Mouse (Mus musculus) hindbrain, embryonic 12.5 days (tissue): ENCODE results near the gene Cep170. TPM values are rescaled to one million over a fixed set of nuclear protein-coding genes. Genes with fewer than 3 reads are reported as not detected.
"Not testable (repeated sequence)": the region's sequence is repeated elsewhere in the genome, so short reads cannot be mapped to it uniquely, and the experiment has no call there.

Experiments used
- ATAC-seq: fragments of 200-750 bp; cut with Nextera tagmentation; 2 replicates; pipeline ENCODE4 v1.8.0; 2017; ENCODE audit warnings: moderate TSS enrichment; ENCODE audit not compliant: low FRiP score
- H3K27ac ChIP-seq: fragments of 300-500 bp; sonication (generic); 2 replicates; pipeline ENCODE4 v1.5.1; 2016; ENCODE audit warnings: mild to moderate bottlenecking
- H3K27me3 ChIP-seq: fragments of 300-500 bp; sonication (generic); 2 replicates; pipeline ENCODE4 v1.6.1; 2016; ENCODE audit warnings: mild to moderate bottlenecking
- H3K36me3 ChIP-seq: fragments of 300-500 bp; sonication (generic); 2 replicates; pipeline ENCODE4 v1.6.1; 2016; ENCODE audit warnings: mild to moderate bottlenecking
- H3K4me1 ChIP-seq: fragments of 300-500 bp; sonication (generic); 2 replicates; pipeline ENCODE4 v1.6.1; 2016
- H3K4me2 ChIP-seq: fragments of 300-500 bp; sonication (generic); replicated peaks from 2 replicates; pipeline ENCODE4 v1.6.1; 2016; ENCODE audit warnings: mild to moderate bottlenecking
- H3K4me3 ChIP-seq: fragments of 300-500 bp; sonication (generic); 2 replicates; pipeline ENCODE4 v1.5.1; 2016; ENCODE audit warnings: mild to moderate bottlenecking
- H3K9ac ChIP-seq: fragments of 300-500 bp; sonication (generic); 2 replicates; pipeline ENCODE4 v1.6.1; 2016; ENCODE audit warnings: mild to moderate bottlenecking, moderate library complexity
- H3K9me3 ChIP-seq: fragments of 300-500 bp; sonication (generic); replicated peaks from 2 replicates; pipeline ENCODE4 v1.6.1; 2016; ENCODE audit warnings: mild to moderate bottlenecking
- WGBS: fragments of 180-500 bp; shearing (Covaris S2); methylation state at CpG from one replicate; pipeline ENCODE4 v1.1.7; 2016; 5-methylcytosine and 5-hydroxymethylcytosine counted together
- polyA plus RNA-seq: library from polyadenylated mRNA; unstranded; fragments of >200 nt; fragmentation: Nextera tagmentation; extraction: Ambion mirVana; gene quantifications from 2 replicates; pipeline ENCODE4 v1.2.1, GENCODE M21; 2016

Cep170 gene
- 103 and 118 TPM in 2 replicates for polyA plus RNA-seq

DNA sequence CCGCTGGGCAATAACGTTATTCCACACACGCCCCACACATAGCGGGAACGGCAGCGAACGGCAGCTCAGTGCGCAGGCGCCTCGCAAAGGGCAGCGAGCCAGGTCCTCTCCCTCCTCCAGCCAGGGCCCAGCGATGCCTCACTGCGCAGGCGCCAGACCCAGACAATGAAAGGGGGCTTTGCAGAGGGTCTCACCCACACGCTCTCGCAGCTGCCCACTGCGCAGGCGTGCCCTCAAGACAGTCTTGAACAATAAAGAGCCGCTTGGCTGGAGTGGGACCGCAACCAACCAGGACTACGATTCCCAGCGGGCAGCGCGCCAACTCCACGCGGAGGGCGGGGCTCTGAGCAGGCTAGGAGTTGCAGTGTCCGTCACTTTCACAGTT is at the start of gene Cep170:
Gene Cep170, minus strand, starts transcription at position 32 of the 385 bp plus-strand sequence.
- Histone ChIP-seq H3K9ac (peak within 1 kb of the TSS; percentile 98), H3K4me2 (peak within 1 kb of the TSS; percentile 76), H3K27ac (peak within 1 kb of the TSS; percentile 100), H3K4me3 (peak within 1 kb of the TSS; percentile 88), H3K4me1 (peaks cover 16% of the 10 kb centered on the region), H3K27me3 (no peaks in the 10 kb centered on the region), H3K36me3 (no peaks in the 10 kb centered on the region), H3K9me3 (no peaks in the 10 kb centered on the region)
- under 1% methylated on average over 27 of the region's 28 CpGs for WGBS
- ATAC-seq: peak; percentile 97

GRCm38 (mm10) chr1:176861981-176862644 is 48.2 kb upstream of the Cep170 start:
- 62% methylated on average over 9 of the region's 9 CpGs for WGBS
- H3K36me3 ChIP-seq: no peaks in the 10 kb centered on the region
- no peak overlapping the region for H3K9ac ChIP-seq
- no peaks in the 10 kb centered on the region for H3K27me3 ChIP-seq
- H3K4me3 ChIP-seq: no peak overlapping the region
- no peak overlapping the region for H3K27ac ChIP-seq
- H3K4me2 ChIP-seq: no peak overlapping the region
- H3K4me1 ChIP-seq: no peaks in the 10 kb centered on the region
- peak; percentile 32; the same call in 1 of the 2 replicates for ATAC-seq
- H3K9me3 ChIP-seq: no peaks in the 10 kb centered on the region

DNA sequence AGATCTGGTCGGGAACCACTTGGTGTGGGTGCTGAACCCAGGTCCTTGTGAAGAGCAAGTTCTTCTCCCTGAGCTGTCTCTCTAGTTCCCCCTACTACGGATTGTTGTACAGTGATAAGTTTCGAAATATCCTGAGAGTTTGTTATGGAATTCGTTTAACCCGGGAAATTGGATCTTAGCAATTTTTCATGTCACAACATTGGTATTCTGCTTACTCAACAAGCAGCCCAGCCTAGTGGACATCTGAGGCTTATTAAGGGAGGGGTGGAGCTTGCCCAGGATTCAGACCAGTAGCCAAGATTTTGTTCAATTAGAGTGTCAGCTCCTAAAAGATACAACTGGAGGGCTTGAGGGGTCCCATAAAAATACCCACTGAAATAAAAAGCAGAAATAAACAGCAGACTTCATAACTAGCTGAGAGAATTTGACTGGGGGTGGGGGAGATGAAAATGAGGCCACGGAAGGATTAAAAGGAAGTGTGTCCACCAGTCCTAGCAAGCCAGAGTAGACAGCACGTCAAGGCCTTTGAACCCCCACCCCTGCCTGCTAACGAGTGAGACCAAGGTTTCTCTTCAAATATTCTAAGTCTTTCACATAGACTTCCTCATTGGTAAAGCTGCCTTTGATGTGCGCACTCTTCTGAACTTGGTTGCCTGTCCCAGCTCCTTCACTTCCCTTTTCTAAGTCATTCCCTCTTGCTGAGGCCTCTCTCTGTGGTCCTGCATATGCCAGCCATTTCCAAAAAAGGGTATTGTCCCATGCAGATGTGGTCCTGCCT is 39.1 kb upstream of the Cep170 start:
- no peak overlapping the region for H3K4me3 ChIP-seq
- WGBS: 89% methylated on average over 9 of the region's 9 CpGs

GRCm38 (mm10) chr1:176851401-176851800 is 37.5 kb upstream of the Cep170 start:
- Histone ChIP-seq H3K27me3 (no peaks in the 10 kb centered on the region), H3K9ac (no peak overlapping the region), H3K9me3 (0 out of 2 replicates have a peak, but pooled peaks cover 7% of the 10 kb centered on the region), H3K27ac (no peak overlapping the region), H3K4me3 (no peak overlapping the region), H3K36me3 (peaks cover 26% of the 10 kb centered on the region), H3K4me2 (no peak overlapping the region), H3K4me1 (no peaks in the 10 kb centered on the region)
- WGBS: 95% methylated on average over 7 of the region's 7 CpGs
- no peak for ATAC-seq

More for the DNA sequence above, 39.1 kb upstream of the Cep170 start:
- 0 out of 2 replicates have a peak, but pooled peaks cover 7% of the 10 kb centered on the region for H3K9me3 ChIP-seq
- peaks cover 26% of the 10 kb centered on the region for H3K36me3 ChIP-seq
- no peaks in the 10 kb centered on the region for H3K4me1 ChIP-seq
- no peak overlapping the region for H3K4me2 ChIP-seq
- no peak overlapping the region for H3K9ac ChIP-seq
- no peaks in the 10 kb centered on the region for H3K27me3 ChIP-seq
- ATAC-seq: no peak
- no peak overlapping the region for H3K27ac ChIP-seq

DNA sequence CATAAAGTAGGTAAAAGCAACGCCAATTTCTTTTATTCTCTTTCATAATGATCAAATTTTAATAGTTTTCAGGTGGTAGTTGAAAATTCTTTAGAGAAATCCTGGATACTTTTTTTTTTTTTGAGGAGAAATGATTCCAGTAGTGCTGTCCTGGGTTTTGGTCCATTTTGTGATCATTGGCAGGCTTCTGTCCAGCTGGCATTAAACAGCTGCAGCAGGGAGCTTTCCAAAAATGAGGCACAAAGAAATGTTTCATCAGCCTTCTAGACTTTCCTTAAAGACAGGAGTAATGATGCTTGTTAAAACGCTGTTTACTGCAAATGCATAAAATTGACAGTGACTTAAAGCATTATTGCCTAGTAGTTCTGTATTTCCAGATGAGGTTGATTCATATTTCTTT is 35.5 kb upstream of the Cep170 start:
- H3K9ac ChIP-seq: no peak overlapping the region
- 0 out of 2 replicates have a peak, but pooled peaks cover 7% of the 10 kb centered on the region for H3K9me3 ChIP-seq
- H3K27ac ChIP-seq: no peak overlapping the region
- no peaks in the 10 kb centered on the region for H3K27me3 ChIP-seq
- no peak overlapping the region for H3K4me2 ChIP-seq
- ATAC-seq: no peak
- no peaks in the 10 kb centered on the region for H3K4me1 ChIP-seq
- no peak overlapping the region for H3K4me3 ChIP-seq
- peaks cover 33% of the 10 kb centered on the region for H3K36me3 ChIP-seq
- WGBS: 92% methylated on average over 2 of the region's 2 CpGs

DNA sequence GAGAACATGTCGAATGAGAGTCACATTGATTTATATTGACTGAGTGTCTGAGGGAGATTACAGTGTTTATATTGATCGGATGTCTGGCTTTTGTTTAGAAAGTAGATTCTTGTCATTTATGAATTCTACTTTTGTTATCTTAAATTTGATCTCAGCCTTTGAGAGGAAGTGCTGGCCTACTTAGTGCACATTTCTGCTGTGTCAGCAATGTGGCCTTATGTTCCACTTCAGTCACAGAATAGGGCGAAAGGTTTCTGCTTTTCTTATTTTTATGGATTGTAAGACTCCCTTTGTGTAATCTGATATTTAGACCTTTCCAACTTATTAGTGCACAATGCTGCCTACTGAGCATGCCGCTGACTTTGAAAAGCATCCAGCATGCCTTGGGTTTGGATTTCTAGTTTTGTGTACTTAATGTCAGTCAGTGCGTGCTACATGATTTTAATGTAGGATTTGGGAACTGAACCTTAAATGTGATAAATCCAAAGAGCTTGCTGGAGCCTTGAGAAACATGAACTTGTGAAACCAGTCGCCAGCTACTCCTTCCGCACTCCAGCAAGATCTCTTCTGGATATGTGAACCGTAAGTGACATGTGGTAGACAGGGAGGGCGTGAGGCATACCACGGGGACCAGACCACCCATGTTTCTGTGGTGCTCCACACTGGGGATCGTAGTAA is 34.9 kb upstream of the Cep170 start:
- no peaks in the 10 kb centered on the region for H3K27me3 ChIP-seq
- 0 out of 2 replicates have a peak, but pooled peaks cover 7% of the 10 kb centered on the region for H3K9me3 ChIP-seq
- no peak overlapping the region for H3K4me3 ChIP-seq
- H3K9ac ChIP-seq: no peak overlapping the region
- no peak overlapping the region for H3K4me2 ChIP-seq
- peaks cover 33% of the 10 kb centered on the region for H3K36me3 ChIP-seq
- no peak overlapping the region for H3K27ac ChIP-seq
- H3K4me1 ChIP-seq: no peaks in the 10 kb centered on the region
- 77% methylated on average over 11 of the region's 11 CpGs for WGBS
- ATAC-seq: no peak

DNA sequence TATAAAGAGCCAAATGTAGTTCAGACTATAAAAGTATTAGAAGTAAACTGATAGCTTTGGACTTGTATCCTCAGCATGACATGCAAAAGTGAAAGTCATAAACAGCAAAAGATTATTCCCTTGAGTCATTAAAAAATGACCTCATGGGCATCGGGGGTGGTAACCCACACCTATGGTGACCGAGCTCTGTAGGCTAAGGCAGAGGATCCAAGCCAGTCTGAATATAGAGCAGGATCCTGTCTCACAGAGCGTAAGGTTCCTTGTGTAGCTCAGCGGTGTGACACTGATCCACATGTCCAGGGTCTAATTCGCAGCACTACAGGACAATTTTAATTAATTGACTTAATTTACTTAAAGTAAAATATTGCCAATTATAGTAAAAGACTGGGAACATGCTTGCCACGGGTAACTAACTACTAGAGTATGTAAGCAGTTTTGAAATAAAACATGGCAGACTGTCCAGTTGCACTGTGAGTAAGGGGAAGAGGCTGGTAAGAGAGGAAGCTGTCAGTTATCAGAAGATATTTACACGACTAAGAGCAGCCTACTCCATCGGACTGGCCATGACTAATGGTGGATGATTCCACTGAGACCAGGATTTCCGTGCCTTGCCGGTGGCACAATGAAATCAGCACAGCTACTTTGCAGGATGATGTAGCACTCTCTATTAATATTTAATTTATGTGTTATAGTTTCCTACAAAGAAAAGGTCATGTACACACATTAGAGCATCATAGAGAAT is 33.4 kb upstream of the Cep170 start:
- Histone ChIP-seq H3K4me2 (no peak overlapping the region), H3K4me1 (no peaks in the 10 kb centered on the region), H3K4me3 (no peak overlapping the region), H3K27ac (no peak overlapping the region), H3K36me3 (peaks cover 20% of the 10 kb centered on the region), H3K9me3 (0 out of 2 replicates have a peak, but pooled peaks cover 2% of the 10 kb centered on the region), H3K9ac (no peak overlapping the region), H3K27me3 (no peaks in the 10 kb centered on the region)
- peak; percentile 68; the same call in 1 of the 2 replicates for ATAC-seq
- WGBS: 73% methylated on average over 10 of the region's 10 CpGs

DNA sequence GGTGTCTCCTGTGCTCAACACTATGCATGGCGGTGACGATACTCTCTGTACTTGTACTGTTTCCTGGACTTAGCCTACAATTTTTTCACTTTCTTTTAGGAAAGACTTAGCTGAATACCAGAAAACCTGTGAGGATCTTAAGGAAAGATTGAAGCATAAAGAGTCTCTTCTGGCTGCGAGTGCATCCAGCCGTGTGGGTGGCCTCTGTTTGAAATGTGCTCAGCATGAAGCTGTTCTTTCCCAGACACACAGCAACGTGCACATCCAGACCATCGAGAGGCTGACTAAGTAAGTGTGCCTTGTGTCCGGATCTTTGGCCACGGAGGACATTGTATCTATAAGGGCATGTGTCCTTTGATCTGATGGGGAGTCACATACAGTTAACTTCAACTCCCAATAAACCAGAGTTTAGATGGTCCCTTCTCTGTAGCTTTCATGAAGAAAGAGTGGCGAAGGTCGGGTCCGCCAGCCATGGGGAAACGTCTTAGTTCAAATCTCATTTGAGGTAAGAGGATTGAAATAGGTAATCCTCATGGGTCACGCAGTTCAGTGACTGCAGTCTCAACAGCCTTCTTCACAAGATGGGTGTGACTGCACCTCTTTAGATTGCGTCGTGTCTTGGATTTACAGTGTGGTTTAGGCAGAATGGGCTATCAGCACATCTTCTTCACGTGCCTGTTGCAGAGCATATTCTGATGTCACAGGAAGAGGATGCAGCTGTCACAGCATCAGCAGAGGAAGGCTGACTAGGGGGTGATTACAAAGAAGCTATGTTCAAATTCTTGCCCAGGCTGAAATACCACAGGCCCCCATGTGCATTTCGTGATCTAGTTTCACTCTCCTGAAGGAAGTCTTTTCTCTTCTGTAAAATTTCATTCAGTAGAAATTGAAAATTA is 31.5 kb upstream of the Cep170 start:
- H3K36me3 ChIP-seq: peaks cover 13% of the 10 kb centered on the region; the same call in 1 of the 2 replicates
- H3K27me3 ChIP-seq: no peaks in the 10 kb centered on the region
- H3K4me3 ChIP-seq: no peak overlapping the region
- no peak overlapping the region for H3K27ac ChIP-seq
- H3K9ac ChIP-seq: no peak overlapping the region
- ATAC-seq: no peak
- no peak overlapping the region for H3K4me2 ChIP-seq
- 77% methylated on average over 17 of the region's 17 CpGs for WGBS
- no peaks in the 10 kb centered on the region for H3K4me1 ChIP-seq
- no peaks in the 10 kb centered on the region for H3K9me3 ChIP-seq

GRCm38 (mm10) chr1:176836562-176836961 is 22.7 kb upstream of the Cep170 start:
- not testable (repeated sequence) for H3K9ac ChIP-seq, H3K4me3 ChIP-seq, H3K9me3 ChIP-seq, ATAC-seq, H3K4me1 ChIP-seq, H3K27ac ChIP-seq, H3K4me2 ChIP-seq, H3K36me3 ChIP-seq
- peaks cover 11% of the 10 kb centered on the region for H3K27me3 ChIP-seq
- 75% methylated on average over 7 of the region's 7 CpGs for WGBS

- no peak for ATAC-seq
- H3K4me2 ChIP-seq: peak overlapping the region; percentile 77
- peaks cover 4% of the 10 kb centered on the region; the same call in 1 of the 2 replicates for H3K36me3 ChIP-seq
- peaks cover 11% of the 10 kb centered on the region for H3K27me3 ChIP-seq
- peaks cover 9% of the 10 kb centered on the region for H3K4me1 ChIP-seq
- WGBS: 1% methylated on average over 41 of the region's 41 CpGs
- no peaks in the 10 kb centered on the region for H3K9me3 ChIP-seq
- peak overlapping the region; percentile 62 for H3K9ac ChIP-seq
- peak overlapping the region; percentile 37 for H3K4me3 ChIP-seq
- H3K27ac ChIP-seq: no peak overlapping the region
Observed at GRCm38 (mm10) chr1:176835501-176836294, 21.8 kb upstream of the Cep170 start.
